Mouse (Mus musculus): ENCODE results near the gene Slc24a3. TPM values are rescaled to one million over a fixed set of nuclear protein-coding genes. Genes with fewer than 3 reads are reported as not detected.

Gene Slc24a3
- polyA plus RNA-seq, 2 experiments from 2014 or later = 0.90 to 1.1 TPM

GRCm38 (mm10) chr2:145640255-145640984 is 472.9 kb downstream of the Slc24a3 start:
- no peak for ATAC-seq

GRCm38 (mm10) chr2:145655373-145655960 is 487.9 kb downstream of the Slc24a3 start:
- ATAC-seq = no peak

- ATAC-seq = no peak
Measured at GRCm38 (mm10) chr2:145656121-145656520, 488.6 kb downstream of the Slc24a3 start.

- no peak for ATAC-seq
Measured at GRCm38 (mm10) chr2:145656716-145657115, 489.2 kb downstream of the Slc24a3 start.

- no peak for ATAC-seq
Measured at GRCm38 (mm10) chr2:145661242-145661641, 493.7 kb downstream of the Slc24a3 start.

- no peak for ATAC-seq
Measured at GRCm38 (mm10) chr2:145663899-145664298, 496.3 kb downstream of the Slc24a3 start.

- ATAC-seq = no peak
Measured at GRCm38 (mm10) chr2:145664311-145664710, 496.8 kb downstream of the Slc24a3 start.

- no peak for ATAC-seq
Measured at GRCm38 (mm10) chr2:145668135-145668534, 500.6 kb downstream of the Slc24a3 start.

- ATAC-seq = no peak
Measured at GRCm38 (mm10) chr2:145670131-145670530, 502.6 kb downstream of the Slc24a3 start.

GRCm38 (mm10) chr2:145674496-145675141 is 507.1 kb downstream of the Slc24a3 start:
- ATAC-seq = no peak

GRCm38 (mm10) chr2:145675142-145675755 is 507.7 kb downstream of the Slc24a3 start, which contains the start of gene Rin2:
Gene Rin2, plus strand, starts transcription at chr2:145675215.
- no peak for ATAC-seq

GRCm38 (mm10) chr2:145675756-145676543 is 508.4 kb downstream of the Slc24a3 start:
- ATAC-seq = no peak

GRCm38 (mm10) chr2:145676544-145676925 is 509.0 kb downstream of the Slc24a3 start:
- ATAC-seq = no peak

GRCm38 (mm10) chr2:145676936-145677335 is 509.4 kb downstream of the Slc24a3 start:
- no peak for ATAC-seq

GRCm38 (mm10) chr2:145680141-145680540 is 512.6 kb downstream of the Slc24a3 start:
- ATAC-seq = no peak

- no peak for ATAC-seq
Measured at GRCm38 (mm10) chr2:145680762-145681161, 513.2 kb downstream of the Slc24a3 start.

- no peak for ATAC-seq
Measured at GRCm38 (mm10) chr2:145681626-145682025, 514.1 kb downstream of the Slc24a3 start.

GRCm38 (mm10) chr2:145682924-145683323 is 515.4 kb downstream of the Slc24a3 start:
- no peak for ATAC-seq

- no peak for ATAC-seq
Measured at GRCm38 (mm10) chr2:145683536-145683935, 516.0 kb downstream of the Slc24a3 start.

- no peak for ATAC-seq
Measured at GRCm38 (mm10) chr2:145684151-145684550, 516.6 kb downstream of the Slc24a3 start.

GRCm38 (mm10) chr2:145684891-145685290 is 517.3 kb downstream of the Slc24a3 start:
- ATAC-seq = no peak

- ATAC-seq = no peak
Measured at GRCm38 (mm10) chr2:145686017-145686416, 518.5 kb downstream of the Slc24a3 start.

All from CD4-positive, CD25-positive, alpha-beta regulatory T cell, adult 4 months (primary cell).